Mouse (Mus musculus): ENCODE results near the gene Colgalt2.
"Not testable (repeated sequence)": the region's sequence is repeated elsewhere in the genome, so short reads cannot be mapped to it uniquely, and the experiment has no call there.

Gene Colgalt2

GRCm38 (mm10) chr1:152416306-152416904 is 16.8 kb downstream of the Colgalt2 start:
- DNase-seq (ENCODE audit: low spot score in 2 of 2), result no peak

GRCm38 (mm10) chr1:152417602-152418001 is 18.0 kb downstream of the Colgalt2 start:
- no peak for DNase-seq (ENCODE audit: low spot score in 2 of 2)

GRCm38 (mm10) chr1:152422295-152422694 is 22.7 kb downstream of the Colgalt2 start:
- DNase-seq (ENCODE audit: low spot score in 2 of 2), result no peak

- DNase-seq (ENCODE audit: low spot score in 2 of 2), result no peak
Measured at GRCm38 (mm10) chr1:152423052-152423451, 23.4 kb downstream of the Colgalt2 start.

GRCm38 (mm10) chr1:152427912-152428581 is 28.4 kb downstream of the Colgalt2 start:
- DNase-seq (ENCODE audit: low spot score in 2 of 2), result no peak

GRCm38 (mm10) chr1:152429805-152430204 is 30.2 kb downstream of the Colgalt2 start:
- DNase-seq (ENCODE audit: low spot score in 2 of 2), result no peak

- DNase-seq (ENCODE audit: low spot score in 2 of 2), result no peak
Measured at GRCm38 (mm10) chr1:152434166-152434565, 34.5 kb downstream of the Colgalt2 start.

GRCm38 (mm10) chr1:152437518-152437917 is 37.9 kb downstream of the Colgalt2 start:
- not testable (repeated sequence) for DNase-seq (ENCODE audit: low spot score in 2 of 2)

- no peak for DNase-seq (ENCODE audit: low spot score in 2 of 2)
Measured at GRCm38 (mm10) chr1:152439408-152439807, 39.8 kb downstream of the Colgalt2 start.

- DNase-seq (ENCODE audit: low spot score in 2 of 2), result no peak
Measured at GRCm38 (mm10) chr1:152439874-152440273, 40.2 kb downstream of the Colgalt2 start.

- no peak for DNase-seq (ENCODE audit: low spot score in 2 of 2)
Measured at GRCm38 (mm10) chr1:152444630-152445029, 45.0 kb downstream of the Colgalt2 start.

- DNase-seq (ENCODE audit: low spot score in 2 of 2), result no peak
Measured at GRCm38 (mm10) chr1:152445925-152446324, 46.3 kb downstream of the Colgalt2 start.

- no peak for DNase-seq (ENCODE audit: low spot score in 2 of 2)
Measured at GRCm38 (mm10) chr1:152454536-152454935, 54.9 kb downstream of the Colgalt2 start.

- no peak for DNase-seq (ENCODE audit: low spot score in 2 of 2)
Measured at GRCm38 (mm10) chr1:152455275-152456243, 55.9 kb downstream of the Colgalt2 start.

GRCm38 (mm10) chr1:152456266-152456665 is 56.6 kb downstream of the Colgalt2 start:
- DNase-seq (ENCODE audit: low spot score in 2 of 2), result no peak

- DNase-seq (ENCODE audit: low spot score in 2 of 2), result no peak
Measured at GRCm38 (mm10) chr1:152457596-152457995, 58.0 kb downstream of the Colgalt2 start.

GRCm38 (mm10) chr1:152458996-152459395 is 59.4 kb downstream of the Colgalt2 start:
- DNase-seq (ENCODE audit: low spot score in 2 of 2), result no peak

GRCm38 (mm10) chr1:152460931-152461330 is 61.3 kb downstream of the Colgalt2 start:
- DNase-seq (ENCODE audit: low spot score in 2 of 2), result no peak

GRCm38 (mm10) chr1:152461814-152462213 is 62.2 kb downstream of the Colgalt2 start:
- no peak for DNase-seq (ENCODE audit: low spot score in 2 of 2)

- no peak for DNase-seq (ENCODE audit: low spot score in 2 of 2)
Measured at GRCm38 (mm10) chr1:152462348-152462747, 62.7 kb downstream of the Colgalt2 start.

- no peak for DNase-seq (ENCODE audit: low spot score in 2 of 2)
Measured at GRCm38 (mm10) chr1:152466280-152466679, 66.7 kb downstream of the Colgalt2 start.

GRCm38 (mm10) chr1:152468443-152468842 is 68.8 kb downstream of the Colgalt2 start:
- no peak for DNase-seq (ENCODE audit: low spot score in 2 of 2)
